Mouse (Mus musculus) splenic B cell, adult 2 months (primary cell): ENCODE results near the gene Upf2.

Experiments
- DNase-seq: peaks from one replicate; pipeline ENCODE4 v3.0.0-alpha.2; 2011; ENCODE audit warnings: low read depth, low spot score
- H3K27me3 ChIP-seq: 2 replicates; pipeline ENCODE4 v1.6.1; 2012; ENCODE audit warnings: mild to moderate bottlenecking, low read length, moderate library complexity, mixed read lengths; ENCODE audit not compliant: control insufficient read depth, poor library complexity, insufficient read depth, severe bottlenecking
- H3K36me3 ChIP-seq: 2 replicates; pipeline ENCODE4 v1.6.1; 2012; ENCODE audit warnings: mild to moderate bottlenecking, low read length, moderate library complexity, mixed read lengths; ENCODE audit not compliant: control insufficient read depth, poor library complexity, insufficient read depth, severe bottlenecking

Gene Upf2

GRCm38 (mm10) chr2:5950766-5951595, at the start of gene Upf2:
Gene Upf2 (plus strand): TSS chr2:5951469.
- DNase-seq: peak; percentile 97
- no peaks in the 10 kb centered on the region for H3K36me3 ChIP-seq

GRCm38 (mm10) chr2:5906092-5906491, 45.2 kb upstream of the Upf2 start:
- Histone ChIP-seq H3K36me3 (no peaks in the 10 kb centered on the region), H3K27me3 (no peaks in the 10 kb centered on the region)
- DNase-seq: no peak

More at GRCm38 (mm10) chr2:5950766-5951595, at the start of gene Upf2:
- H3K27me3 ChIP-seq: no peaks in the 10 kb centered on the region

- H3K27me3 ChIP-seq: no peaks in the 10 kb centered on the region
- peak; percentile 82 for DNase-seq
- H3K36me3 ChIP-seq: no peaks in the 10 kb centered on the region
These were observed 44.6 kb upstream of the Upf2 start for GRCm38 (mm10) chr2:5906625-5907024.

GRCm38 (mm10) chr2:5911282-5911965, 39.8 kb upstream of the Upf2 start:
- H3K27me3 ChIP-seq: no peaks in the 10 kb centered on the region
- H3K36me3 ChIP-seq: no peaks in the 10 kb centered on the region
- DNase-seq: no peak

- Histone ChIP-seq H3K36me3 (no peaks in the 10 kb centered on the region), H3K27me3 (no peaks in the 10 kb centered on the region)
- peak; percentile 42 for DNase-seq
These were observed 28.4 kb upstream of the Upf2 start for GRCm38 (mm10) chr2:5922823-5923222.

- H3K36me3 ChIP-seq: no peaks in the 10 kb centered on the region
- no peak for DNase-seq
- no peaks in the 10 kb centered on the region for H3K27me3 ChIP-seq
These were observed 27.5 kb upstream of the Upf2 start for GRCm38 (mm10) chr2:5923786-5924185.

- Histone ChIP-seq H3K27me3 (no peaks in the 10 kb centered on the region), H3K36me3 (no peaks in the 10 kb centered on the region)
- DNase-seq: no peak
These were observed 23.8 kb upstream of the Upf2 start for GRCm38 (mm10) chr2:5927481-5927880.

GRCm38 (mm10) chr2:5929793-5930192, 21.5 kb upstream of the Upf2 start:
- no peaks in the 10 kb centered on the region for H3K36me3 ChIP-seq
- no peak for DNase-seq

GRCm38 (mm10) chr2:5930291-5931054, 20.8 kb upstream of the Upf2 start:
- DNase-seq: peak; percentile 79
- H3K36me3 ChIP-seq: no peaks in the 10 kb centered on the region
- no peaks in the 10 kb centered on the region for H3K27me3 ChIP-seq

More at GRCm38 (mm10) chr2:5929793-5930192, 21.5 kb upstream of the Upf2 start:
- H3K27me3 ChIP-seq: no peaks in the 10 kb centered on the region

- H3K36me3 ChIP-seq: no peaks in the 10 kb centered on the region
- DNase-seq: no peak
- no peaks in the 10 kb centered on the region for H3K27me3 ChIP-seq
These were observed 19.3 kb upstream of the Upf2 start for GRCm38 (mm10) chr2:5931938-5932337.

- no peak for DNase-seq
- Histone ChIP-seq H3K36me3 (no peaks in the 10 kb centered on the region), H3K27me3 (no peaks in the 10 kb centered on the region)
These were observed 16.3 kb upstream of the Upf2 start for GRCm38 (mm10) chr2:5934936-5935335.

- no peak for DNase-seq
- no peaks in the 10 kb centered on the region for H3K27me3 ChIP-seq
- H3K36me3 ChIP-seq: no peaks in the 10 kb centered on the region
These were observed 15.2 kb upstream of the Upf2 start for GRCm38 (mm10) chr2:5936068-5936467.

GRCm38 (mm10) chr2:5936550-5936949, 14.7 kb upstream of the Upf2 start:
- Histone ChIP-seq H3K36me3 (no peaks in the 10 kb centered on the region), H3K27me3 (no peaks in the 10 kb centered on the region)
- no peak for DNase-seq

GRCm38 (mm10) chr2:5939319-5939718, 11.9 kb upstream of the Upf2 start:
- no peaks in the 10 kb centered on the region for H3K36me3 ChIP-seq
- H3K27me3 ChIP-seq: no peaks in the 10 kb centered on the region
- DNase-seq: no peak

- Histone ChIP-seq H3K36me3 (no peaks in the 10 kb centered on the region), H3K27me3 (no peaks in the 10 kb centered on the region)
- no peak for DNase-seq
These were observed 11.4 kb upstream of the Upf2 start for GRCm38 (mm10) chr2:5939911-5940310.
